Mouse (Mus musculus) central nervous system, embryonic 18 days (tissue): ENCODE measurements around the gene Zfpl1. TPM values are rescaled to one million over a fixed set of nuclear protein-coding genes. Genes with fewer than 3 reads are reported as not detected.

Source experiments
- polyA plus RNA-seq: library from polyadenylated mRNA; depleted of rRNA; stranded (reverse); fragments of >200 nt; gene quantifications from 2 replicates; pipeline ENCODE4 v1.2.3, GENCODE M21; 2012; rRNA removed

Zfpl1 gene
- polyA plus RNA-seq, result 86.3 and 98.7 TPM in 2 replicates

GRCm38 (mm10) chr19:6084478-6085248 lies at the start of gene Zfpl1, which contains the start of gene Cdca5:
Gene Zfpl1, minus strand, starts transcription at chr19:6084956.
Gene Cdca5, plus strand, starts transcription at chr19:6084983.

DNA sequence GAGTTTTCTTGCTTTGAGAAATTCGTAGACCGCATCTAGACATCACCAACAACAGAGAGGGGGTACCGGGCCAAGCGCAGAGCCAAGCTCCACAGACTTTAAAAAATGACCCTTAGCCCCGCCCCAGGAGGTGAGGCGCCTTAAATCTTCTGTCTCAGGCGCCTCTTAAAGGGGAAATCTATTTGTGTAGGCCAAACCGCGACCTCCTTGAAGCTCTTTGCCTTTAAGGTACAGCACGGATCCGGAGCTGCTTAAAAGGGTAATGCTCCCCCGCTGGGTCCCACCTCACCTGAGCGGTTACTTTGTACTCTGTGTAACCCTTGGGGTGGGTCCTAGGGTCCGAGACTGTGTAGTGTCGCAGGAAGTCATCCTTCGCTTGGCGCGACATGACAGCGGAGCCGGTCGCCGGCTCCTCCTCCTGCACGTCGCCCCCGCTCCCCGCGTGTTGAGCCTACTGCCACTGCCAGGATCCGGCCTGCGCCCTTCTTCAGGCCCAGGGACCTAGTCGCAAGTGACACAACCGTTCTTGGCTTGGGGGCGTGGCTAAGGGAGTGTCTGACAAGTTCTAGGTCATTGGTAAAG lies 43.1 kb upstream of the Zfpl1 start, which contains the start of gene Snx15:
TSS of gene Snx15 (minus strand) at position 545 of the 582 bp plus-strand sequence.

GRCm38 (mm10) chr19:6117986-6118676 lies 33.4 kb upstream of the Zfpl1 start, which contains the start of gene Sac3d1:
Gene Sac3d1, minus strand, starts transcription at chr19:6118650.

DNA sequence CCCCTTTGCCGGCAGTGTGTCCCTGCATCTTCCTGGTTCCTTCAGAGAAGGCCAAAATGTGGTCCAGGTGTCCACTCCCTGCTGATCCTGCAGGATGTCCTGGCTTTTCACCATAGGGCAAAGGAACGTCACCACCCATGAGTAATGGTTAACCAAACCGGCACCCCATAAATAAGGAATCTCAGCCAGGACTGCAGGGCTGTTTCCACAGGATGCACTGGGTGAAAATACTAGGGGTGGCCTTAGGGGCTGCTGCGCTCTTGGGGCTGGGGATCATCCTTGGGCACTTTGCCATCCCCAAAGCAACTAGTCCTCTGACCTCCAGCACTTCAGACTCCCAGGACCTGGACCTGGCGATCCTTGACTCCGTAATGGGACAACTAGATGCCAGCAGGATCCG lies 20.8 kb upstream of the Zfpl1 start, which contains the start of gene Naaladl1:
TSS of gene Naaladl1 (plus strand) at position 197 of the 400 bp plus-strand sequence.

DNA sequence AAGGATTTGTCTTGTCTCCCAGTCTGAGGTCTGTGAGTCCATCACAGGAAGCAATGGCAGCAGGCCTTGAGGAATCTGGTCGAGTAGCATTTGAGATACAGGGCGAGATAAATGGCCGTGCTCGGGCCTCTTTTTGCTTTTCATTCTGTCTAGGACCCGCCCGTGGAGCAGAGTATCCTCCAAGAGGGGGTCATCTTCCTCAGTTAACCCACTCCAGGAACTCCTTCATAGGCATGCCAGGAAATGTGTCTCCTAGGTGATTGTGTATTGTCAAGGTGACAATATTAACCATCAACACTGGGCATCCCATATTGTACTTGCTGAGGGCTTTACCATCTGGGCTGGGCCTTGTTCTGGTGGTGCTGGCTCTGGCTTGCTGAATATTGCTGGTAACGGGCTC lies 9.4 kb upstream of the Zfpl1 start, which contains the start of gene AC131692.1:
TSS of gene AC131692.1 (plus strand) at position 301 of the 400 bp plus-strand sequence.

GRCm38 (mm10) chr19:6082156-6082555 lies 2.6 kb downstream of the Zfpl1 start, which contains the start of gene Gm28374:
Gene Gm28374, minus strand, starts transcription at chr19:6082256.

GRCm38 (mm10) chr19:6079983-6080480 lies 4.7 kb downstream of the Zfpl1 start, which contains the start of gene Tmem262:
Gene Tmem262, plus strand, starts transcription at chr19:6080033.

DNA sequence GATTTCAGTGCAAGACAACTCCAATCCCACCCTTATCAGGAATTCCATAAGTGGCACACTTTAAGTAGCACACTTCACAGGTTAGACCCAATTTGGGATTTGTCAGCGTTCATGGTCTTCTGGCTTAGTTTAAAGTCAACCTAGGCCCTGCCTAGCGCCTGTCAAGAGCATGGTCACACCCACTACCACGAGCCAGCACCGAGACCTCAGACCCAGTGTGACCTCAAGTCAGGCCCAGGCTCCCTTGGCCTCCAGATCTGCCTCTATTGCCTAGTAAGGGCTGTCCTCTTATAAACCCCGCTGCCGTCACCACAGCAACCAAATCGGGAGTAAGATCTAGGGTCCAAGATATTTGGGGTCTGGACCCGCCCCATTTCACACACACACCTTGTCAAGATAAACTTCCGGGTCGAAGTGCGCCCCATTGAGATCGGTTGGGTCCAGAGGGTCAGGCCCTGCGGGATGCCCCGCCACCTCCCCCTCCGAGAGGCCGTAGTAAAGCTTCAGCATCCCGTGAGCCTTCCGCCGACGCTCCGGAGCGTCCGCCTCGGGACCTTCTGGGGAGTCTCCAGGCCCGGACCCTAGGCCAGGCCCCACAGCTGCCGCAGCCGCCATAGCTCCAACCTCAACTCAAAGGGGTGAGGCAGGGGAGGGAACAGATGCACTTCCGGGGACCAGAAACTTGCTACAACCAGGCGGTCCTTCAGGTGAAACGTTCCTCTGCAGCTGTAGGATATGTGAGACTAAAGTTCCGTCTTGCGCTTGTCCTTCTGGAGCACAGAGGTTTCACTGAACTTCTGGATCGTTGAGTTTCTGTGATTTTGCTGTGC lies 8.0 kb downstream of the Zfpl1 start, which contains the start of gene Vps51:
TSS of gene Vps51 (minus strand) at position 668 of the 830 bp plus-strand sequence.

DNA sequence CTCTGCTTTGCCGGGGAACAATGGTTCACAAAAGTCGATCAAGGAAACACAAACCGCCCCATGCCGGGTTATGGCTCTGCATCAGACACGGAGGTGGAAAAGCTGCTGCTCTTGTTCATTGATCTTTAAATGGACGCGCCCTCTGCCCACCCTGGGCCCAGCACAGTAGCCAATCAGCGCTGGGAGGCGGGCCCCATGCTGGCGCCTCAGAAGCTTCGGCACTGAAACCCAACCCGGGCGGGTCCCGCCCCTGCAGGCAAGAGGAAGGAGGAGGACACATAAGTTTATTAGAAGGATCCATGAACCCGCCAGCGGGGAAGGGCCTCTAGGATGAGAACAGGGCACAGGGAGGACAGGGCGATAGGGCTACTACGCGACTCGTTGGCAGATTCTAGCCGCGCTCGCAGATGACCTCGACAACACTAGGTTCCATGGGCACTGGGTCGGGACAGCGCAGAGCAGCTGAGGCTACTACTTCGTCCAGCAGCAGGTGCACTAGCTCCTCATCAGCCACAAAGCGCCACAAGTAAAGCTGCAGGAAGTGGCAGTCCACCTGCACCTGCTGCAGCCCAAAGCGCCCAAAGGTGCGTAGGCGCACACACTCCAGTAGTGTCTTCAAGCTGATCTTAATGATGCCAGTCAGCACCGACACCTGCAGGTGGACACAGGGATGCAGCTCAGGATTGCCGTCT lies 16.9 kb downstream of the Zfpl1 start, which contains the start of gene Tm7sf2:
TSS of gene Tm7sf2 (minus strand) at position 650 of the 692 bp plus-strand sequence.

DNA sequence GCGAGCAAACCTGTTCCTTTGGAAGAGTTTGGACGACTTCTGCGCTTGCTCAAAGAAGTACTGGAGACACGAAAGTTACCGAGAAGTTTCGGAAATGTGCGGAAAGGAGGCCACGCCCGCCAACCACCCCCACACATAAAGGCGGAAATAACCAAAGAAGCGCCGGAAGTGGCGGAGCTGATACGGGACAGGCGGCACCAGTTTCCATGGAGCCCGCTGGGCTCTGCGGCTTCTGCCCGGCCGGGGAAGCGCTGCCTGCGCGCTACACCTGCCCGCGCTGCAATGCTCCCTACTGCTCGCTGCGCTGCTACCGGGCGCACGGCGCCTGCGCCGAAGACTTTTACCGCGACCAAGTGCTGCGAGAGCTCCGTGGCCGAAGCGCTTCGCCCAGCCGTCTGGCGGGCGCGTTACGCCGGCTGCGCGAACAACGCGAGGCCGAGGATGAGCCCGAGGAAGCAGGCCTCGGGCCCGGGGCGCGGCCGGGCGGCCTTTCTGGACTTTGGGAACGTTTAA lies 23.7 kb downstream of the Zfpl1 start, which contains the start of gene Znhit2:
TSS of gene Znhit2 (plus strand) at position 172 of the 513 bp plus-strand sequence.

DNA sequence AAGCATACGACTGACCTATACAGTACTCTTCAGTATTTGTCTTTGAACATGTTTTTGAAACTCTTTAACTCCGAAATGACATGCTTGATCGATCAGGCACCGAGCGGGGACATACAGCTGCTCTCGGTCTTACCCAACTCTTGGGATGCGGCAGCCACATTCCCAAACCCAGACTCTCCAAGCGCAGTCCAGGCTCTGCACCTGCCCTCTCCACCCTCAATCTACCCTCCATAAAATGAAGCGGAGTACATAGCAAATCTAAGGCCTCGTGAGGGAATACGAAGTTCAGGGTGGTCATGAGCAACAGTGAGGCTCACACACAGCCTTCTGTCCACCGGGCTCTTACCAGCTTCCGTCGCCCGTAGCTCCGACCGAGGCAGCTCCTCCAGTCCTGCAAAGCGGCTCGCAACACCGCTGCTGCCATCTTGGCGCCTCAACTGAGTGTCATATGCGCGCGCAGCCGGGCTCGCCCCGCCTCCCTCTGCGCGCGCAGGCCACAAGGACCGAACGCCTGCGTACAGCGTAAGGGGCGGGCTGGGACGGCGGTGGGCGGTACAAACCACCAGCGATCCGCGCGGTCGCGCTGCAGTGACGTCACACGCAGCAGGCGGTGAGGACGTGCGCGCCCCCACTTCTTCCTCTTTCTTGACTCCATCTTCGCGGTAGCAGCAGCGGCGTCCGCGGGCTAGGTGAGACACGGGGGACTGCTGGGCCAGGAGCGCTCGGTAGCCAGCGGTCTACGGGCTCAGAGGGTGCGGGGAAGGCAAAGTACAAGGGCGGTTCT lies 27.3 kb downstream of the Zfpl1 start, which contains the start of the genes Mrpl49 and Fau:
TSS of gene Mrpl49 (minus strand) at position 473 of the 784 bp plus-strand sequence.
TSS of gene Fau (plus strand) at position 532 of the 784 bp plus-strand sequence.

DNA sequence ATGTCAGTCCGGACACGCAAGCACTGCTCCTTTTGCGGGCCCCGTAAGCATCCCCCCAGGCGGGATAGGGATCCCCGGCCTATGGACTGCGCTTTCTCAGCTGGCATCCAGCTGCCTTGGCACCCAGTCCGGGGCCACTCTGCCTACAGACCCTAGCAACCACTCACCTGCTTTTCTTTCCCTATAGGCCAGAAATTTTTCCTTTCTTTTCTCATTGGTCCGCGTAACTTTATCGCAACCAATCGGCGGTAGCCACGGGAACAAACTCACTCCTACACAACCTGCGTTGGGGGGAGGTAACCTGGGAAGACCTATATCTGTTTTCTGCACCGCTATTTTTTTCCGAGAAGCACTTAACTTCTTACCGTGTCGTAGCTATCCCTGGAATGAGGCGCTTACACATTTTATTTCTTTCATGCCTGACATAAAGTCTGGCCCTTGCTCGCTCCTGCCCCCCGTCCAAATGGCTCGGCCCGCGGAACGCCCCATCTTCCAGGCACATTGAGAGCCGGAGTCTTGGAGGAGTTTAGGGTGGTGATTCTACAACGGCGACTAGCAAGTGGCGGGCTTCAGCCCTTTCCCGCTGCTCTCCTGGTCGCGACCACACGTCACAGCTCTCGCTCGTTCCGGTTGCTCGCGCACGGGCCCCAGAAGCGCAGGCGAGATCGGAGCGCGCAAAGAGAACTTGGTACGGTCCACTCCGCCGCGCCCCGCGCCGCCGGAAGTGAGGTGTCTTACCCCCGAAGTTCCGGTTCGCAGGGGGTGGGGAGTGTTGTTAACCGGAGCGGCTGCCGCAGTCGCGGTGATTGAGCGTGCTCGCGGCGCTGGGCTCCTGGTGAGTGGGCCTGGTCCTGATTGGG lies 38.2 kb downstream of the Zfpl1 start, which contains the start of gene Syvn1:
TSS of gene Syvn1 (plus strand) at position 283 of the 860 bp plus-strand sequence.

Other genes starting within 250 kb of the Zfpl1 start
- 11.8 and 12.2 TPM in 2 replicates for gene Frmd8, start 209.7 kb downstream of the Zfpl1 start, polyA plus RNA-seq
- 3.2 TPM in 2 replicates for gene Slc25a45, start 207.1 kb downstream of the Zfpl1 start, polyA plus RNA-seq
- 12.6 and 14.4 TPM in 2 replicates for gene Tigd3, start 190.8 kb downstream of the Zfpl1 start, polyA plus RNA-seq
- 147 and 151 TPM in 2 replicates for gene Dpf2, start 171.9 kb downstream of the Zfpl1 start, polyA plus RNA-seq
- gene Cdc42ep2, start 160.1 kb downstream of the Zfpl1 start, polyA plus RNA-seq, result 17.8 and 18.1 TPM in 2 replicates
- 27.5 and 30.6 TPM in 2 replicates for gene Pola2, start 120.8 kb downstream of the Zfpl1 start, polyA plus RNA-seq
- not detected in 2 replicates for gene Slc22a20, start 98.8 kb downstream of the Zfpl1 start, polyA plus RNA-seq
- gene Capn1, start 69.1 kb downstream of the Zfpl1 start, polyA plus RNA-seq, result 8.7 and 8.9 TPM in 2 replicates
- 19.9 and 20.2 TPM in 2 replicates for gene Syvn1, start 38.4 kb downstream of the Zfpl1 start, polyA plus RNA-seq
- gene Mrpl49, start 27.2 kb downstream of the Zfpl1 start, polyA plus RNA-seq, result 44.9 and 46.3 TPM in 2 replicates
- gene Fau, start 27.1 kb downstream of the Zfpl1 start, polyA plus RNA-seq, result 1,265 and 1,281 TPM in 2 replicates
- 31.8 and 33.0 TPM in 2 replicates for gene Znhit2, start 23.8 kb downstream of the Zfpl1 start, polyA plus RNA-seq
- gene Tm7sf2, start 16.6 kb downstream of the Zfpl1 start, polyA plus RNA-seq, result 99.6 and 104 TPM in 2 replicates
- 87.7 and 91.1 TPM in 2 replicates for gene Vps51, start 7.7 kb downstream of the Zfpl1 start, polyA plus RNA-seq
- 0.17 TPM in 1 of 2 replicates, not detected in the other for gene Tmem262, start 4.9 kb downstream of the Zfpl1 start, polyA plus RNA-seq
- 1.5 and 1.6 TPM in 2 replicates for gene Gm28374, start 2.7 kb downstream of the Zfpl1 start, polyA plus RNA-seq
- gene Cdca5, start within 50 bp of the Zfpl1 start, polyA plus RNA-seq, result 4.4 and 4.7 TPM in 2 replicates
- 0.09 and 0.18 TPM in 2 replicates for gene AC131692.1, start 9.5 kb upstream of the Zfpl1 start, polyA plus RNA-seq
- 0.59 and 0.63 TPM in 2 replicates for gene Naaladl1, start 20.8 kb upstream of the Zfpl1 start, polyA plus RNA-seq
- 51.8 and 53.5 TPM in 2 replicates for gene Sac3d1, start 33.7 kb upstream of the Zfpl1 start, polyA plus RNA-seq
- 55.8 and 56.8 TPM in 2 replicates for gene Snx15, start 43.3 kb upstream of the Zfpl1 start, polyA plus RNA-seq
- 0.15 TPM in 1 of 2 replicates, not detected in the other for gene Batf2, start 56.0 kb upstream of the Zfpl1 start, polyA plus RNA-seq
- 107 and 108 TPM in 2 replicates for gene Arl2, start 56.6 kb upstream of the Zfpl1 start, polyA plus RNA-seq
- gene Majin, start 99.4 kb upstream of the Zfpl1 start, polyA plus RNA-seq, result 0.05 TPM in 1 of 2 replicates, not detected in the other
- 0.11 TPM in 1 of 2 replicates, not detected in the other for gene Gpha2, start 141.4 kb upstream of the Zfpl1 start, polyA plus RNA-seq
- 152 TPM in 2 replicates for gene Ppp2r5b, start 150.9 kb upstream of the Zfpl1 start, polyA plus RNA-seq
- 17.8 and 20.5 TPM in 2 replicates for gene Atg2a, start 156.7 kb upstream of the Zfpl1 start, polyA plus RNA-seq
- gene Ehd1, start 191.8 kb upstream of the Zfpl1 start, polyA plus RNA-seq, result 147 and 154 TPM in 2 replicates
- gene Cdc42bpg, start 221.5 kb upstream of the Zfpl1 start, polyA plus RNA-seq, result 3.8 and 3.9 TPM in 2 replicates